Mouse (Mus musculus) cerebellum, adult 2 months (tissue): ENCODE results near the gene Tlk2.

Experiments
- CTCF ChIP-seq: fragments of 200-500 bp; IDR thresholded peaks from 2 replicates; pipeline ENCODE4 v1.5.1; 2011; ENCODE audit warnings: low read depth, mild to moderate bottlenecking, control low read depth, low read length, moderate library complexity, borderline replicate concordance; ENCODE audit not compliant: insufficient read depth
- POLR2A ChIP-seq: fragments of 200-500 bp; IDR thresholded peaks from 2 replicates; pipeline ENCODE4 v1.6.1; 2011; ENCODE audit warnings: low read length, control low read depth, borderline replicate concordance; ENCODE audit not compliant: insufficient read depth

GRCm38 (mm10) chr11:105259733-105260132, 81.1 kb downstream of the Tlk2 start:
- no peak for TF ChIP-seq POLR2A
- no peak for TF ChIP-seq CTCF
